Mouse (Mus musculus) kidney, embryonic 14.5 days (tissue): ENCODE data around the gene Klhl26. TPM values are rescaled to one million over a fixed set of nuclear protein-coding genes. Genes with fewer than 3 reads are reported as not detected.

Experiments
- ATAC-seq: fragments of 200-750 bp; cut with Nextera tagmentation; 2 replicates; pipeline ENCODE4 v1.8.0; 2017; ENCODE audit warnings: moderate number of reproducible peaks, mild to moderate bottlenecking, moderate TSS enrichment, moderate library complexity; ENCODE audit not compliant: low FRiP score, low TSS enrichment
- H3K27ac ChIP-seq: fragments of 300-500 bp; sonication (generic); 2 replicates; pipeline ENCODE4 v1.5.1; 2014; ENCODE audit warnings: low read depth, mild to moderate bottlenecking, low read length, moderate library complexity, mixed read lengths
- H3K27me3 ChIP-seq: fragments of 300-500 bp; sonication (generic); 2 replicates; pipeline ENCODE4 v1.6.1; 2014; ENCODE audit warnings: mild to moderate bottlenecking, low read length; ENCODE audit not compliant: control insufficient read depth, insufficient read depth
- H3K36me3 ChIP-seq: fragments of 300-500 bp; sonication (generic); 2 replicates; pipeline ENCODE4 v1.6.1; 2014; ENCODE audit warnings: low read length, mixed read lengths; ENCODE audit not compliant: control insufficient read depth, insufficient read depth
- H3K4me1 ChIP-seq: fragments of 300-500 bp; sonication (generic); 2 replicates; pipeline ENCODE4 v1.6.1; 2014; ENCODE audit warnings: low read length, mixed read lengths; ENCODE audit not compliant: control insufficient read depth, insufficient read depth
- H3K4me2 ChIP-seq: fragments of 300-500 bp; sonication (generic); replicated peaks from 2 replicates; pipeline ENCODE4 v1.6.1; 2014; ENCODE audit warnings: low read depth, mild to moderate bottlenecking, low read length
- H3K4me3 ChIP-seq: fragments of 300-500 bp; sonication (generic); 2 replicates; pipeline ENCODE4 v1.5.1; 2014; ENCODE audit warnings: mild to moderate bottlenecking, low read length
- H3K9ac ChIP-seq: fragments of 300-500 bp; sonication (generic); 2 replicates; pipeline ENCODE4 v1.6.1; 2014; ENCODE audit warnings: low read depth, mild to moderate bottlenecking, low read length, moderate library complexity
- H3K9me3 ChIP-seq: fragments of 300-500 bp; sonication (generic); 2 replicates; pipeline ENCODE4 v1.6.1; 2016; ENCODE audit warnings: low read length; ENCODE audit not compliant: control insufficient read depth
- WGBS: fragments of 180-500 bp; shearing (Covaris S2); extraction: QIAGEN DNeasy Blood & Tissue Kit; methylation state at CpG from one replicate; pipeline ENCODE4 v1.1.7; 2014; 5-methylcytosine and 5-hydroxymethylcytosine counted together
- polyA plus RNA-seq: library from polyadenylated mRNA; unstranded; fragments of >200 nt; fragmentation: Nextera tagmentation; extraction: Ambion mirVana; gene quantifications from 2 replicates; pipeline ENCODE4 v1.2.1, GENCODE M21; 2014

Klhl26 gene
- polyA plus RNA-seq, 1 experiment from 2014 or later, result 19.2 TPM

- peaks cover 86% of the 10 kb centered on the region for H3K27me3 ChIP-seq
- peak within 1 kb of the TSS; percentile 8; the same call in 1 of the 2 replicates for H3K9ac ChIP-seq
Observed at GRCm38 (mm10) chr8:70486941-70487520, 10.3 kb upstream of the Klhl26 start, which contains the start of gene Tmem59l. TSS of gene Tmem59l (minus strand) at chr8:70487358.

GRCm38 (mm10) chr8:70486191-70486681 is 9.5 kb upstream of the Klhl26 start:
- H3K4me1 ChIP-seq, result peaks cover 23% of the 10 kb centered on the region
- H3K4me2 ChIP-seq, result no peak overlapping the region
- no peak for ATAC-seq

More at GRCm38 (mm10) chr8:70486941-70487520, 10.3 kb upstream of the Klhl26 start, which contains the start of gene Tmem59l:
- Histone ChIP-seq H3K4me3 (peak within 1 kb of the TSS; percentile 31), H3K36me3 (no peaks in the 10 kb centered on the region), H3K4me1 (peaks cover 23% of the 10 kb centered on the region), H3K4me2 (peak within 1 kb of the TSS; percentile 47), H3K27ac (peak within 1 kb of the TSS; percentile 59; the same call in 1 of the 2 replicates), H3K9me3 (no peaks in the 10 kb centered on the region)
- 4% methylated on average over 30 of the region's 33 CpGs for WGBS
- ATAC-seq, result no peak

GRCm38 (mm10) chr8:70482943-70483342 is 6.2 kb upstream of the Klhl26 start:
- Histone ChIP-seq H3K36me3 (no peaks in the 10 kb centered on the region), H3K4me2 (no peak overlapping the region), H3K9me3 (no peaks in the 10 kb centered on the region), H3K27ac (no peak overlapping the region), H3K4me1 (peaks cover 7% of the 10 kb centered on the region), H3K9ac (no peak overlapping the region), H3K4me3 (no peak overlapping the region), H3K27me3 (peaks cover 48% of the 10 kb centered on the region)
- WGBS, result 65% methylated on average over 2 of the region's 2 CpGs
- no peak for ATAC-seq

More at GRCm38 (mm10) chr8:70486191-70486681, 9.5 kb upstream of the Klhl26 start:
- no peaks in the 10 kb centered on the region for H3K36me3 ChIP-seq
- H3K9me3 ChIP-seq, result no peaks in the 10 kb centered on the region
- no peak overlapping the region for H3K4me3 ChIP-seq
- no peak overlapping the region for H3K27ac ChIP-seq
- H3K9ac ChIP-seq, result no peak overlapping the region
- 51% methylated on average over 7 of the region's 7 CpGs for WGBS
- H3K27me3 ChIP-seq, result peaks cover 78% of the 10 kb centered on the region

- no peak overlapping the region for H3K4me3 ChIP-seq
- peaks cover 9% of the 10 kb centered on the region for H3K4me1 ChIP-seq
- no peak overlapping the region for H3K4me2 ChIP-seq
- H3K9me3 ChIP-seq, result no peaks in the 10 kb centered on the region
- H3K9ac ChIP-seq, result no peak overlapping the region
- ATAC-seq, result no peak
- 72% methylated on average over 3 of the region's 3 CpGs for WGBS
- no peak overlapping the region for H3K27ac ChIP-seq
- H3K27me3 ChIP-seq, result peaks cover 39% of the 10 kb centered on the region
- H3K36me3 ChIP-seq, result no peaks in the 10 kb centered on the region
Observed at GRCm38 (mm10) chr8:70481908-70482307, 5.1 kb upstream of the Klhl26 start.

GRCm38 (mm10) chr8:70477269-70477982 is 658 bp upstream of the Klhl26 start:
- peak; percentile 61 for ATAC-seq
- Histone ChIP-seq H3K4me2 (peak overlapping the region; percentile 86), H3K36me3 (no peaks in the 10 kb centered on the region), H3K27ac (peak overlapping the region; percentile 38; the same call in 1 of the 2 replicates), H3K9me3 (no peaks in the 10 kb centered on the region), H3K4me3 (peak overlapping the region; percentile 92), H3K4me1 (peaks cover 11% of the 10 kb centered on the region), H3K27me3 (peaks cover 6% of the 10 kb centered on the region; the same call in 1 of the 2 replicates), H3K9ac (0 out of 2 replicates have a peak overlapping the region, but pooled peaks have one; percentile 8)
- under 1% methylated on average over 21 of the region's 21 CpGs for WGBS

GRCm38 (mm10) chr8:70471856-70472255 is 4.9 kb downstream of the Klhl26 start:
- no peak overlapping the region for H3K4me2 ChIP-seq
- WGBS, result 96% methylated on average over 7 of the region's 7 CpGs
- no peak for ATAC-seq

GRCm38 (mm10) chr8:70469938-70470337 is 6.8 kb downstream of the Klhl26 start:
- Histone ChIP-seq H3K9ac (no peak overlapping the region), H3K36me3 (no peaks in the 10 kb centered on the region), H3K4me3 (no peak overlapping the region), H3K4me1 (peaks cover 13% of the 10 kb centered on the region), H3K27ac (no peak overlapping the region), H3K4me2 (no peak overlapping the region), H3K27me3 (no peaks in the 10 kb centered on the region), H3K9me3 (no peaks in the 10 kb centered on the region)
- WGBS, result 84% methylated on average over 2 of the region's 2 CpGs
- no peak for ATAC-seq

More at GRCm38 (mm10) chr8:70471856-70472255, 4.9 kb downstream of the Klhl26 start:
- H3K36me3 ChIP-seq, result no peaks in the 10 kb centered on the region
- H3K27ac ChIP-seq, result no peak overlapping the region
- no peaks in the 10 kb centered on the region for H3K27me3 ChIP-seq
- H3K4me1 ChIP-seq, result peaks cover 13% of the 10 kb centered on the region
- no peak overlapping the region for H3K4me3 ChIP-seq
- H3K9ac ChIP-seq, result no peak overlapping the region
- H3K9me3 ChIP-seq, result no peaks in the 10 kb centered on the region

GRCm38 (mm10) chr8:70469295-70469916 is 7.4 kb downstream of the Klhl26 start:
- 52% methylated on average over 10 of the region's 10 CpGs for WGBS
- Histone ChIP-seq H3K36me3 (no peaks in the 10 kb centered on the region), H3K4me2 (no peak overlapping the region), H3K4me1 (peaks cover 13% of the 10 kb centered on the region), H3K9ac (no peak overlapping the region), H3K27me3 (no peaks in the 10 kb centered on the region), H3K9me3 (no peaks in the 10 kb centered on the region), H3K27ac (no peak overlapping the region), H3K4me3 (no peak overlapping the region)
- no peak for ATAC-seq
